Mouse (Mus musculus): ENCODE data around the gene Catsper1. TPM values are rescaled to one million over a fixed set of nuclear protein-coding genes. Genes with fewer than 3 reads are reported as not detected.
A peak's percentile ranks its signal among the peaks of the same experiment; 100 is the strongest.
"Not testable (repeated sequence)": the region's sequence is repeated elsewhere in the genome, so short reads cannot be mapped to it uniquely, and the experiment has no call there.

Gene Catsper1
- total RNA-seq, 2 experiments from 2014 or later = not detected

DNA sequence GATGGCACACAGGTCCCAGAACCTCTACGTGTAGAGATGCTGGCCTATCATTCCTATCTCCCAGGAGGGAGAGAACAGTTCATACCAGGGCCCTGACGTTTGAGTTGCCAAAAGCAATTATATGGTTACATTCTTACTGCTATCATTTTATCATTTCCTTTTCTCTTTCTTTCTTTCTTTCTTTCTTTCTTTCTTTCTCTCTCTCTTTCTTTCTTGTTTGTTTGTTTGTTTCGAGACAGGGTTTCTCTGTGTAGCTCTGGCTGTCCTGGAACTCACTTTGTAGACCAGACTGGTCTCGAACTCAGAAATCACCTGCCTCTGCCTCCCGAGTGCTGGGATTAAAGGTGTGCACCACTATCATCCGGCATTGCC, 13.9 kb downstream of the Catsper1 start, which contains the start of gene Cst6:
Gene Cst6 (minus strand): TSS at position 73 of the 372 bp plus-strand sequence.
- not testable (repeated sequence) for ATAC-seq (ENCODE audit: poor library complexity, severe bottlenecking)

DNA sequence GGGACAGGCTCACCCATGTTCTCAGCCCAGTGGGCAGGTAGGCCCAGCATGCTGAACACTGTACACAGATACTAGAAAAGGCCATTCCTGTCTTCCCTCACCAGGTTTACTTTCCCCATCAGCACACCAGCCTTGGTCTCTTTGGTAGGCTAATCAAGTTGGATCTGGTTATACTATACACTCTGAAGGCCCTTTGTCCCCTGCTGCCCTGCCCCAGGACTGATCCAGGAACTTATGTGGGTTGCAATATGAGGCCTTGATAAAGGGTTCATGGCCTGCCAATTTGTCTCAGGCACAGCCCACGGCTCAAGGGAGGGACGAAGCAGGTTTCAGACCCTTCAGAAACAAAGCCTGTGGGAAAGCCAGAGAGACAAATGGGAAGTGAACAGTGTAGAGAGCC, 18.1 kb downstream of the Catsper1 start:
- no peak for ATAC-seq (ENCODE audit: poor library complexity, severe bottlenecking)

DNA sequence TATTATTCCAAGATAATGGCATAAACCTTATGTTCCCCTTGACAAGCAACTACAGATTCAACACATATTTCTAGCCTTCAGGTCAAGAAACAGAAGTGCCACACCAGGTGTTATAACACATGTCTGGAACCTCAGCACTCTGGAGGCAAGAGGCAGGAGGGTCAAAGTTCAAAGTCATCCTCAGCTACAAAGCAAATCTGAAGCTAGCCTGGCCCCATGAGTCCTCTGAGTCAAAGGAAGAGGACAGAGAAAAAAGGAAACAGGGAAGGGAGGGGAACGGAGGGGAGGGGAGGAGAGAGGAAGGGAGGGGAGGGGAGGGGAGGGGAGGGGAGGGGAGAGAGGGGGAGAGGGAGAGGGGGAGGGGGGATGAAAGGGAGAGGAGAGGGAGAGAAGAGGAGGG, 20.5 kb downstream of the Catsper1 start:
- ATAC-seq (ENCODE audit: poor library complexity, severe bottlenecking) = no peak

DNA sequence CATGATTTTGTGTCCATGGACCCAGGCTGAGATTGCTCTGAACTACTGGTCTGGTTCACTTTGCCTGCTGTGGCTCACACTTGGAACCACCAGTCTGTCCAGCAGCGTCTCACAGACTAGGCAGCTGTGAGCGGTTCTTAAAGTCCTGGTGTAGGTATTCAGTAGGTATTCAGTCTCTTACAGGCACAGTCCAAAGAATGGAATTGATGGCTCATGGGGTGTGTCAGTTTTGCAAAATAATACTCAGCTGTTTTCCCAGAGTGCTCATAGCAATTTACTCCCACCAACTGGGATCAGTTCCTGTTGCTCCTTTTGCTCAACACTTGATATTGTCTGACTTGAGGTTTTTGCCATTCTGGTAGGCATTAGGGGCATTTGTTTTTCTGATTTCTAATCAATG, 26.6 kb downstream of the Catsper1 start:
- ATAC-seq (ENCODE audit: poor library complexity, severe bottlenecking) = no peak

DNA sequence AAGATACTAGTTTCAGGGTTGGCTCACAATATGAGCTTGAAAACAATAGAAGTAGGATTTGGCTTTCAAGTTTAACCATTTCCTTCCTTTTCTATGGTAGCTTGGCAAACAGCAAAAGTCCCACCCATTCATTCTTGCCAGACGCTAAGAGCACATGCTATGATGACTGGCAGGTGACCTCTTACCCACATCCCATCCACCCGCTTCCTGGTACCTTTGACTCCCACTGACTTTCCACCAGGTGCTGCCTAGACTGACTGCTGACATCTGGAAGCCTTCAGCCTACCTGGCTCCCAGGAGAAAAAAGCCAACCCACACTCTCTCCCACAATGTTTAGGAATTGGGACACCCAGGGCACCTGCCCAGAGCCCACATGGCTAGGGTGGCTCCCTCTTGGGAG, 28.6 kb downstream of the Catsper1 start:
- no peak for ATAC-seq (ENCODE audit: poor library complexity, severe bottlenecking)

- no peak for ATAC-seq (ENCODE audit: poor library complexity, severe bottlenecking)
Observed at GRCm38 (mm10) chr19:5365751-5366150, 30.2 kb downstream of the Catsper1 start.

GRCm38 (mm10) chr19:5366175-5367052, 30.9 kb downstream of the Catsper1 start, which contains the start of gene Eif1ad:
Eif1ad (plus strand) TSS chr19:5366741.
- ATAC-seq (ENCODE audit: poor library complexity, severe bottlenecking) = peak; percentile 88

DNA sequence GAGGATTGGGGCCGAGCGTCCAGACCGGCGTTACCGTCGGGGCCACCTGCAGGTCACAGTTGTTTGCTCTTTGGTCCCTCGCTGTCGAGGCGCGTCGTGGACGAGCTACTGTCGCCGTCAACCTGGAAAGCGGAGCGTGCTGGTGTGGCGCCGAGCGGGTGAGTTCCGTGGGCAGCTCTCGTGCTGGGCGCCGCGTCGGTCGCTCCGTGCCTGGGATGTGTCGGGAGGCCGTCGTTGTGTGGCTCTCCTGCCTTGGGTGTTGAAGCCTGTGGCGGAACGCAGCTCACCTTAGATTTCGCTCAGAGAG, 31.5 kb downstream of the Catsper1 start, which contains the start of gene Banf1:
Gene Banf1 (minus strand): TSS at position 116 of the 307 bp plus-strand sequence.
- no peak for ATAC-seq (ENCODE audit: poor library complexity, severe bottlenecking)

GRCm38 (mm10) chr19:5367455-5367854, 31.9 kb downstream of the Catsper1 start:
- ATAC-seq (ENCODE audit: poor library complexity, severe bottlenecking) = no peak

DNA sequence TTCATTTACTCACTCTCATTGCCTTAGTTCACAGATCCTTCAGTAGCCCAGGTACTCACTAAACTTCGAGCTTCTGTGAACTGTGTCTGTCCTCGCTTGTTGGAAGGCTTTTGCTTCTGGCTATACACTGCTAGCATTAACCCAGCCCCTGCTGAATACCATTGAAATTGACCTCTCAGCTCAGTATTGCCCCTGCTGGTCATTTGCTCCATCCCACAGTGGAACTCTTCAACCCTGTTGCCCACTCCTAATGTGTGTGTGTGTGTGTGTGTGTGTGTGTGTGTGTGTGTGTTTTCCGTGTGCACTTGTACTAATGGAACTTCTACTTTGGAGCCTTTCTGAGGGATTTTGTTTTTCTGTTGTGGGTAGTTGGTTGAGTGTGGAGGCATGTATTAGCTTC, 35.4 kb downstream of the Catsper1 start:
- no peak for ATAC-seq (ENCODE audit: poor library complexity, severe bottlenecking)

DNA sequence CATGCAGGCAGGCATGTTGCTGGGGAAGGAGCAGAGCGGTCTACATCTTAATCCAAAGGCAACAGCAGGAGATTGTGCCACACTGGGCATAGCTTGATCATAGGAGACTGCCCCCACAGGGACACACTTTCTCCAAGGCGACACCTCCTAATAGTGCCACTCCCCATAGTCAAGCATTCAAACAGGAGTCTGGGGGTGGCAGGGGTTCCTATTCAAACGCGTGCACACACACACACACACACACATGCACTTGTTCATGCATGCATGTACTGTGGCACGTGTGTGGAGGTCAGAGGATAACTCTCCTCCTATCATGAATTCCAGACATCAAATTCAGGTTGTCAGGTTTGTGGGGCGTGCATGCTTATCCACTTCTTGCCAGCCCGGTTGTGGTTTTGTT, 37.2 kb downstream of the Catsper1 start:
- no peak for ATAC-seq (ENCODE audit: poor library complexity, severe bottlenecking)

DNA sequence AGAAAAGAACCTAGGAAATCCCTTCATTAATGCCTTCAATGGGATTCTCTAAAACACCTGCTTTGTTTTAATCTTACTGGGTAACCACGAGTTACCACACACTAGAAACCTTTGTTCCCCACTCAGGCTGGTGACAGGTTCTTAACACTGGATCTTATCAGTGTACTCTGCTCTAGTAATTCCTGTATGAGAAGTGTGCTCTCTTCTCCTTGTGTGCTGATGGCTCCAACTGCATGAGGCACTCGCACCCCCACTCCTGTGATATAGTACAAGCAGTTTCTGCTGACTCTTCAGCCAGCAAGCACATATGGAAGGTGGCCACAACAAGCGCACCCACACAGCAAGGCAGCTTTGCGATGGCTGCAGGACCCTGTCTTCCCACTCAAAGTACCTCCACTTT, 38.6 kb downstream of the Catsper1 start:
- no peak for ATAC-seq (ENCODE audit: poor library complexity, severe bottlenecking)

GRCm38 (mm10) chr19:5374748-5375147, 39.2 kb downstream of the Catsper1 start:
- ATAC-seq (ENCODE audit: poor library complexity, severe bottlenecking) = no peak

DNA sequence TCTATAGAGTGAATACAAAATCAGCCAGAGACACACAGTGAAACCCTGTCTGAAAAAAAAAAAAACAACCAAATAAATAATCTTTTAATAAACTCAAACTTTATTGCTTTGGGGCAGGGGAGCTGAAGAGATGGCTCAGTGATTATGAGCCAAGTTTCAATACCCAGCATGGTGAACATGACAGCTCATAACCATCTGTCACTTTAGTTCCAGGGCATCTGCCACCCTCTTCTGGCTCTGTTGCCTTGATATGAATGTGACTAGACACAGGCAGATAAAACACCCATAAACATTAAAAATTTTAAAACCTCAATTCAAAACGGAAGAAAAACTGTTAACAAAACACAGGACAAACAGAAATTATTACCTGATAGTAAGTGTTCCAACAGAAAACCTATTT, 41.9 kb downstream of the Catsper1 start:
- ATAC-seq (ENCODE audit: poor library complexity, severe bottlenecking) = no peak

GRCm38 (mm10) chr19:5383326-5383725, 47.8 kb downstream of the Catsper1 start:
- no peak for ATAC-seq (ENCODE audit: poor library complexity, severe bottlenecking)

GRCm38 (mm10) chr19:5384715-5385114, 49.2 kb downstream of the Catsper1 start:
- no peak for ATAC-seq (ENCODE audit: poor library complexity, severe bottlenecking)

- no peak for ATAC-seq (ENCODE audit: poor library complexity, severe bottlenecking)
Observed at GRCm38 (mm10) chr19:5388011-5388441, 52.5 kb downstream of the Catsper1 start.

GRCm38 (mm10) chr19:5388588-5389242, 53.2 kb downstream of the Catsper1 start, which contains the start of gene Sart1:
Sart1 (minus strand) TSS chr19:5388703.
- peak; percentile 96 for ATAC-seq (ENCODE audit: poor library complexity, severe bottlenecking)

- peak; percentile 64 for ATAC-seq (ENCODE audit: poor library complexity, severe bottlenecking)
Observed at GRCm38 (mm10) chr19:5389647-5390046, 54.1 kb downstream of the Catsper1 start.

DNA sequence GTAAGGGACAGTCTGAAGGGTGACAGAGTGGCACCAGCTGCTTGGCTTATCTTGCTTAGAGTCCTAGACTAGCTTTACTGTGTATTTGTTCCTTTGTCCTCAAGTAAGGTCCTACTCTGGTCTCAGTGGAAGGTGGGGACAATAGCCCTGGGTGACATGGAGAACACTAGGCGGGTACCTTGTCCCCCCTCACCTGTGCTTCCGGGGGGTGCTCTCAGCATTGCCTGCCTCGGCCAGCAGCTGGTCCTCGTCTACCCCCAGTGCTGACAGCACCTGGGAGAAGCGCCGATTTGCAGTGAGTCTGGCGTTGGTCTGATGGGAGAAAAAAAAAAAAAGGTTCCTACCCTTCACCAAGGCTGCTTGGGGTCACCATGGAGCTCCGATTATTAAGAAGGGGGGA, 54.9 kb downstream of the Catsper1 start:
- ATAC-seq (ENCODE audit: poor library complexity, severe bottlenecking) = no peak

GRCm38 (mm10) chr19:5392892-5393291, 57.4 kb downstream of the Catsper1 start:
- ATAC-seq (ENCODE audit: poor library complexity, severe bottlenecking) = no peak

All from megakaryocyte, adult 5-6 weeks (primary cell).